Mouse (Mus musculus): ENCODE results near the gene Olfr373.
"Not testable (repeated sequence)": the region's sequence is repeated elsewhere in the genome, so short reads cannot be mapped to it uniquely, and the experiment has no call there.

The Olfr373 gene

DNA sequence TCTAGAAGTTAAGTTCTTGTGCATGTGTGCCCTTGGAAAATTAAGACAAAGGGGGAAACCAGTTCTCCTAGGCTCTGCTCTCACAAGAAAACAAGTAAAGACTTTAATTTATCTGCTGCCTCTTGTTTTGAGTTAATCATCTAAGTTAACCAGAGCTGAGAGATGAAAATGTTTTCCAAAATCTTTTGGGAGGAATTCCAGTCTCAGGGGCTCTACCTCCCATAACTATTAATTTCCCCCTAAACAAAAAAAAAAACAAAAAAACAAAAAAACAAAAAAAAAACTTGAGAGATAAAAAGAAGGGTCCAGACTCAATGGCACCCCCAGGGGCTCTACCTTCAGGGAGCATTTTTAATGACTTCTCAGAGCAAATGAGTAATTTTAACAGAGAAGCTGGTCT is at the start of gene Olfr373:
Gene Olfr373, plus strand, starts transcription at position 301 of the 400 bp plus-strand sequence.
- in situ Hi-C loops (cut with MboI, MseI), result not testable (repeated sequence)

DNA sequence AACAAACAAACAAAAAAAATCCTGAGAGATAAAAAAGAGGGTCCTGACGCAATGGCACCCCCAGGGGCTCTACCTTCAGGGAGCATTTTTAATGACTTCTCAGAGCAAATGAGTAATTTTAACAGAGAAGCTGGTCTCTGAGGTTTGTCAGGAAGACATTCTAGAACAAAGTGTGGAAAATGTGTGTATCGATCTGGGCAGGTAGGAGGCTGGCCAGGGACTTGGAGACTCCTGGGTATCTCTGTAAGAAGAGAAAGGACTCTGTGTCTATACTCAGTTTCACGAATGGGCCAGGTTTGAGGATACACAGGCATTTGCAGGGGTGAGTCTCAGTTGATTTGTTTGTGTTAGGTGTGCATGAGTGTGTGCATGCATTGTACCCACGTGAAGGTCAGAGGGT is 42.1 kb upstream of the Olfr373 start, which contains the start of gene Olfr372:
Gene Olfr372, plus strand, starts transcription at position 301 of the 400 bp plus-strand sequence.
- in situ Hi-C loops (cut with MboI, MseI), result not testable (repeated sequence)

DNA sequence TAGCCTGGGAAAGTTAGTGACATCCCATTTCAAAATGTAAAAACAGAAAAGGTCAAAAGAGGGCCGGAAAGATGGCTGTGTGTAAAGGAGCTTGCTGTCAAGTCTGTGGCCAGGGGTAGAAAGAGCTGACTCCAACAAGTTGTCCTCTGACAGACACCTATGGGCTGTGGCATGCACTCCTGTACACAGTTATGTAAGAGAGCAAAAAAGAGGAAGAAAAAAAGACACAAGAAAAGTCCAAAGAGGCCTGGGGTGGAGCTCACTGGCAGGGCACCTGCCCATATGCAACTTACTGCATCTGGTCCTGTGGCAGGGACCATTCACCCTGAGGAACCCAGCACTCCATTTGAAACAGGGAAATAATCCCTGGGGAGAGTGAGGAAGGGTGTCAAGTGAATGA is 40.5 kb upstream of the Olfr373 start:
- in situ Hi-C loops (cut with MboI, MseI), result no loop called here

DNA sequence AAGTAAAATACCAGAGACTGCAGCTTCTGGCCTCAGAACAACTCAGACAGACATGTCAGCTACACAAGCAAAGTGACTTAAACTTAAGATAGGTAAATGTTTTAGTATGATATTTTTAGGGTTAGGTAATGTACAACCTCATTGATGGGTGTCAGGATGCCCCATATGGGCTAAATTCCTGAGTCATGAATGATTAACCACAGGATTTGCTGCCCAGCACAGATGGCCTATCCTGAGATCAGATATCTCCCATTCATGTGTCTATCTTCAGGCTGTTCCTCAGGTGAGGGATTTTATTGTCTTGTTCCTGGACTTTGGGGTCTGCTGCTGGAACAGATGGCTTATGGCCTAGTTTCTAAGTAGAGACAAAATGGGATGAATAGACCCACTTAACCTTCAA is 28.3 kb upstream of the Olfr373 start:
- in situ Hi-C loops (cut with MboI, MseI), result loop anchor here (5.0 kb wide), 1 partner anchor 43 kb away; no protein-coding TSS in a partner anchor

DNA sequence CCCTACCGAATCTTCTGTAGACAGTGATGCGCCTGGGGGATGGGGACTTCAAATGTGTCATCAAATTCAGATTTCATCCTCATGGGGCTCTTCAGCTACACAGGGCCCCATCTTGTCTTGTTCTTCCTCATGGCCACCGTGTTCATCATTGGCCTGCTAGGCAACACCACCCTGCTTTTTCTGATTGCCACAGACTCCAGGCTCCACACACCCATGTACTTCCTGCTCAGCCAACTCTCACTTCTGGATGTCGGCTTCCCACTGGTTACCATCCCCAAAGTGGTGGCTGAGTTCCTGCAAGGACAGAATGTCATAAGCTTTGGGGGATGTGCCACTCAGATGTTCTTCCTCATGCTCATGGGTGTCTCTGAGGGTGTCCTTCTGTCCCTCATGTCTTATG is 25.3 kb upstream of the Olfr373 start:
- in situ Hi-C loops (cut with MboI, MseI), result loop anchor here (5.0 kb wide), 1 partner anchor 40 kb away; no protein-coding TSS in a partner anchor

DNA sequence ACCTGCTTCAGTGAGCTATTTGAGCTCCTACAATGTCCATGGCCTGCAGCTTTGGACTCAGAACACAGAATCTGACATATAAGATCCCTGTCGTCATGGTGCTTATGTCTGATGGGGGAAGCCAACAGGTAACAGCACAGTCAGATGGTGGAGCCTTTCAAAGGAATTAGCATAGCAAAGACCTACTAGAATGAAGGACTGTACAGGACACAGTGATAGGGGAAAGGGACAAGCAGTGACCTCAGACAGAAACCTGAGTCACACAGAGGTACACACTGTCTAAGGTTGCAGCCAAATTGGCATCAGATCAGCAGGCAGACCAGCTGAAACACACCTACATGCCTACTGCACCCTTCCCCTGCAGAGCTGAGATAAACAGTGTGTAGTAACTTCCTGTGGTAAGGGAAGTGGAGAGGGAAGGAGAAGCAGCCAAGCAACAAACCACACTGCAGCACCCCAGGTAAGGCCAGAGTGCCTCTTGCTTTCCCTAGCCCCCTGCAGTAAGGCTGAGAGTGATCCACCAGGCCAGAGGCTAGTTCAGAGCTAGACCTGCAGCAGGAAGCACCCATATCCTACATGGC is 16.1 kb upstream of the Olfr373 start:
- in situ Hi-C loops (cut with MboI, MseI), result loop anchor here (5.0 kb wide), 1 partner anchor 50 kb away; no protein-coding TSS in a partner anchor

DNA sequence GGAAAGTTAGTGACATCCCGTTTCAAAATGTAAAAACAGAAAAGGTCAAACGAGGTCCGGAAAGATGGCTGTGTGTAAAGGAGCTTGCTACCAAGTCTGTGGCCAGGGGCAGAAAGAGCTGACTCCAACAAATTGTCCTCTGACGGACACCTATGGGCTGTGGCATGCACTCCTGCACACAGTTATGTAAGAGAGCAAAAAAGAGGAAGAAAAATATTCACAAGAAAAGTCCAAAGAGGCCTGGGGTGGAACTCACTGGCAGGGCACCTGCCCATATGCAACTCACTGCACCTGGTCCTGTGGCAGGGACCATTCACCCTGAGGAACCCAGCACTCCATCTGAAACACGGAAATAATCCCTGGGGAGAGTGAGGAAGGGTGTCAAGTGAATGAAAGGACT is 1.8 kb downstream of the Olfr373 start:
- in situ Hi-C loops (cut with MboI, MseI), result no loop called here

DNA sequence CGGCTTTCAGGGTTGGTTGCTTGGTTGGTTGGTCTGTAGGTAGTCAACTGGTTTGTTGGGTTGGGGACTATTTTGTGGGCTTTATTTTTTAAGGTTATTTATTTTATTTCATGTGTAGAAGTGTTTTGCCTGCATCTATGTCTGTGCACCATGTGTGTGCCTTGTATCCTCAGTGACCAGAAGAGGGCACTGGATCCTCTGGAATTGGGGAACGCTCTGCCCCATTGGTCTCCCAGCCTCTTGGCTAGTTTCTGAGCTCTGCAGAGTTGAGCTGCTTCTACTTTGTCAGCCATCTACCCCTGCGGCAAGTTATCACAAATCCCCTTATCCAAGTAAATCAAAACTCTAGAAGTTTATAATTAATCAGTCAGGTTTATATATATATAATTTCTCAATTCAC is 4.6 kb downstream of the Olfr373 start:
- in situ Hi-C loops (cut with MboI, MseI), result not testable (repeated sequence)

DNA sequence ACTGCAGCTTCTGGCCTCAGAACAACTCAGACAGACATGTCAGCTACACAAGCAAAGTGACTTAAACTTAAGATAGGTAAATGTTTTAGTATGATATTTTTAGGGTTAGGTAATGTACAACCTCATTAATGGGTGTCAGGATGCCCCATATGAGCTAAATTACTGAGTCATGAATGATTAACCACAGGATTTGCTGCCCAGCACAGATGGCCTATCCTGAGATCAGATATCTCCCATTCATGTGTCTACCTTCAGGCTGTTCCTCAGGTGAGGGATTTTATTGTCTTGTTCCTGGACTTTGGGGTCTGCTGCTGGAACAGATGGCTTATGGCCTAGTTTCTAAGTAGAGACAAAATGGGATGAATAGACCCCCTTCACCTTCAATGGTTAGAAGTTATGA is 13.7 kb downstream of the Olfr373 start:
- in situ Hi-C loops (cut with MboI, MseI), result loop anchor here (5.0 kb wide), 1 partner anchor 39 kb away; no protein-coding TSS in a partner anchor

DNA sequence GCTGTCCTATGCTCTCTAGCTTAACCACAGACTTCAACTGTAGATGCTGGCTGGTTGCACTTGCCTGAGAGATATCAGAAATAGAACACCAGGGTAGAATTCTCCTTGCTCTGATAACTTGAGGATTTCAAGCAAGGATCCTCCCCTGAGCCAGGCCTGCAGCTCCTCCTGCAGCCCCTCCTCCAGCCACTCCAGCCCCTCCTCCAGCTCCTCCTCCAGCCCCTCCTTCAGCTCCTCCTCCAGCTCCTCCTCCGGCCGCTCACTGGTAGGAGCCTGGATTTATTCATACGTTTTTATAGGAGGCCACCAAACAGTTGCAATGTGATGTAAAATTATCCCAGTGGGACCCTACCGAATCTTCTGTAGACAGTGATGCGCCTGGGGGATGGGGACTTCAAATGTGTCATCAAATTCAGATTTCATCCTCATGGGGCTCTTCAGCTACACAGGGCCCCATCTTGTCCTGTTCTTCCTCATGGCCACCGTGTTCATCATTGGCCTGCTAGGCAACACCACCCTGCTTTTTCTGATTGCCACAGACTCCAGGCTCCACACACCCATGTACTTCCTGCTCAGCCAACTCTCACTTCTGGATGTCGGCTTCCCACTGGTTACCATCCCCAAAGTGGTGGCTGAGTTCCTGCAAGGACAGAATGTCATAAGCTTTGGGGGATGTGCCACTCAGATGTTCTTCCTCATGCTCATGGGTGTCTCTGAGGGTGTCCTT is 16.6 kb downstream of the Olfr373 start:
- in situ Hi-C loops (cut with MboI, MseI), result loop anchor here (5.0 kb wide), 1 partner anchor 42 kb away; no protein-coding TSS in a partner anchor

DNA sequence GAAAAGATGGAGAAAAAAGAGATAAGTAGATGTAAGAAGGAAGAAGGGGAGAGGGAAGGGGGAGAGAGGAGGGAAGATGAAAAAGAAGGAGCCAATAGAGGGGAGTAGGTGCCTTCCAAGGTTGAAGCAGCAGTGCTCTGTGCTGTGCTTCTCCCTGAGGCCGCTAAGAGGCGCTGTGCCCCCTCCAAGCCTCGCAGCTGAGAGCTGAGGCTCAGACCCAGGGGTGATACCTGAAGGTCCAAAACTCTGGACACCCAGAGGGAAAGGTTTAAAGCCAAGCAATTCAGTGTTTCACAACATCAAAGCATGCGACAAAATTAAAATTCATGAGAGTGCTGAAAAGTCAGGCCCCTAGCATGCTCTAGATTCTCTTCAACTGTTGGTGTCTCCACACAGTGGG is 22.2 kb downstream of the Olfr373 start:
- in situ Hi-C loops (cut with MboI, MseI), result no loop called here

DNA sequence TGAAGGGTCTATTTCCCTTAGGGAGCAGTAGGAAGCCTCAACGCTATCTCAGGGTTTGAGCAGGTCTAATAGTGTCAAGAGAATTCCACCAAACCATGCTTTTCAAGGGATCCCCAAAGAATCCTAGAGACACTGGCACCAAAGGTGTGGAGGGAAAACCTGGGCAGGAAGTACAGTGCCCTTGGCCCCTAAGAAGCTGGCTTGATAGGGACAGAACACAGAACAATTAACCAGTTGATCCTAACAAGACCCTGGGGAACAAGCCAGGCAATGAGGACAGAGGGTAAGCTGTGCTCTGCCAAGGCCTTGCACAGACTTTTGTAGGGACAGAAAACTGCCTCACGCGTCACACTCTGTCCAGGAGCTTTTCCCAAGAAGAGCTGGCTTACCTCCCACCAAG is 23.8 kb downstream of the Olfr373 start, which contains the start of gene Olfr374:
Gene Olfr374, plus strand, starts transcription at position 301 of the 400 bp plus-strand sequence.
- in situ Hi-C loops (cut with MboI, MseI), result no loop called here

DNA sequence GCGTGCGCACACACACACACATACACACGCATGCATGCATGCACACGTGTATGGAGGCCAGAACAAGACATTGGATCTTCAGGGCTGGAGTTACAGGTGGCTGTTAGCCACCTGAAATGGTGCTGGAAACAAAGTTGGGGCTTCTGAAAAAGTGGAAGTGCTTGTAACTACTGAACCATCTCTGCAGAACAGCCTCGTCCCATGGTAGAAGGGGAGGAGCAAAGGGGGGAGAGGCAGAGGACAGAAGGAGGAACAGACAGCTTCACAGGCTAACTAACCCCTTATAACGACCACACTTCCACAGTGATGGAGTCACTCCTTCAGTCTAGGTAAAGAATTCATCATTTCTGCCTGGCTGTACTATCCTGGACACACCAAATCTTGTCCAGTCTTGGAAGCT is 27.9 kb downstream of the Olfr373 start:
- in situ Hi-C loops (cut with MboI, MseI), result no loop called here

DNA sequence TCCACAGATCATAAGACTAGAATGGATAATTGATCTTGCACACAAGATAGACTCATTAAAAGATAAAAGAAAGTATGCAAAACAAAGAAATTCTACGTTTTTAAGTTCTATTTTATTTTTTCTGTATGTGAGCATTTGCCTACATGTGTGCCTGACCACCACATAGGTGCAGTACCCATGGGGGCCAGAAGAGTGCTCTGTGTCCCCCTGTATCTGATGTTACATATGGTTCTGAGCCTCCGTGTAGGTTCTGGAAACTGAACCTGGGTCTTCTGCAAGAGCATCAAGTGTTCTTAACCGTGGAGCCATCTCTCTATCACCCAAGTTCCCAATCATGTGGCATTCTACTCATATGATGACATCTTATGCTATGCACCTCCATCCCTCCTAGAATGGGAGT is 29.5 kb downstream of the Olfr373 start:
- in situ Hi-C loops (cut with MboI, MseI), result no loop called here

DNA sequence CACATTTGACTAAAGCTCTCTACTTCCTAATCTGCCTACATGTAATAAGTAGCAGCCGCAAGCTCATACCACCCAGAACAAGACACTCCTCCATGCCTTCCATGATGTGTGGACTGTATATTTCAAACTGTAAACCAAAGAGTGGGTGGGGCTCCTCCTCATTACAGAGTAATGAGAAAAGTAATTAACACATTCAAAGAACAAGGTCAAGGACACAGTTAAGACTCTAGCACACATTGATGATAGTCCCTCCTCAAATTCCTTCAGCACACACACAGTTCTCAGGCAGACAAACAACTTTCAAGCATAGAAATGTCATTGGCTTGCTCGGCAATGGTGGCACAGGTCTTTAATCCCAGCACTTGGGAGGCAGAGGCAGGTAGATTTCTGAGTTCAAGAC is 32.2 kb downstream of the Olfr373 start:
- in situ Hi-C loops (cut with MboI, MseI), result no loop called here

DNA sequence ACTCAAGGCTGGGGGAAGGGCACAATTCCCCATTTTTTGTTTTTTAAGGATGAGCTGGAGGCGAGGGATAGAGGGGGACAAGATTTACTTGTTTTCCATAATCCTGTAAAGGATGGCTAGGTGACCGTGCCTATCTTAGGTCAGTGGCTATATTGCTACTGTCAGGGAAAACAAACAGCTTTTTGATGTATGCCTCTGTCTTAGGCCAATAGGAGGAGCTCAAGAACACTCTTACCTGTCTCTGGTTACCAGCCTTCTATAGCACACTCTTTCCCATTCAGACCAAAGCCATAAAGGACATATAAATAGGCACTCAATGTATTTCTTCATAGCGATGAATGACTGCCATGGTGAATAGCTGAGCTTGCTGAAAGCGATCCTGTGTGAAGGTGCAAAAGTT is 35.6 kb downstream of the Olfr373 start:
- in situ Hi-C loops (cut with MboI, MseI), result no loop called here

DNA sequence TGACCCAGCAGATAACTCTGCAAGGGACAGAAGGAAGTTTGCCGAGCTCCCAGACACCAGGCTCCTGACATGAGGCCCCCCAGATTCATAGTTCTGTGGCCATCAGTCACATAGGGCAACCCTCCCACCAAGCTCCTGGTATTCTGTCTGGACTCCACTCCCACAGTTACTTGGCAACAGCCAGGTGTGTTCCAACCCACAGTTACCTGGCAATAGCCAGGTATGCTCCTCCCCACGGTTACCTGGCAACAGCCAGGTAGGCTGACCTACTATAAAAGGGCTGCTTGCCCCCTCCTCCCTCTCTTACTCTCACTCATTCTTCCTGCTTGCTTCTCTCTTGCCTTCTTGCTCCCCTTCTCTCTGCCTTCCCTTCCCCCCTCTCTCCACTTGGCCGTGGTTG is 38.5 kb downstream of the Olfr373 start:
- in situ Hi-C loops (cut with MboI, MseI), result not testable (repeated sequence)

DNA sequence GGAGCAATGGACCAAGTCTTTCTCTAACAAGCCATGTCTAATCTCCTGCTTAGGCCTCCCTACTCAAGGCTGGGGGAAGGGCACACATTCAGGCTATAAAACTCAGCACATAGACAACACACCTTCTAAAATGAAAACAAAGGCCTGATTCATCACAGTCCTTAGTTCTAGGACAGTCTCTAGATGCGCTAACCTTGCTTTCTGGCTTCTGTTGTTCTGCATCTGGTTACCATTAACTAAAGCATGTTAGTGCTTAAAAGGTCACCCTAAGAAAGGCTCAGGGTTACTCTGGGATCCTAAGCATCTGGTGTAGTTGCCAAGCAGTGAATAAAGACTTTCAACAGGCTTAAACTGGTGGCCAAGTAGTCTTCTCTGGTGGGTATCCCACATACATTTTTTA is 39.0 kb downstream of the Olfr373 start:
- in situ Hi-C loops (cut with MboI, MseI), result no loop called here

DNA sequence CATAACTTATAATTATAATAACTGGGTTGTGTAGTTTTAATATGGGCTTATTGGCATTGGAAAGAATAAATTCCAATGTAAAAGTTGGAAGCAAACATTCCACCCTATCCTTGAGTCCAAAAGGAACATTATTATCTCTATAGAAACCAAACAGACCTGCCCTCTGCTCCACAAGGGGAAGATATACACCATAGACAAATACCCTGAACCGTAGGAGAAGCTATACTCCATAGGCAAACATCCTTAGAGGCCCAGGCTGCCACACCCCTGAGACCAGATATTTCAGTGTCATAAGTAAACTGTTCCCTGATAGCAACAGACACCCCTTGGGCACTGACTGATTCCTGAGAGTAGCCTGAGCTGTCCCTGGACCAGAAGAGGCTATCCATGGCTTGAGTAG is 44.9 kb downstream of the Olfr373 start:
- in situ Hi-C loops (cut with MboI, MseI), result no loop called here

DNA sequence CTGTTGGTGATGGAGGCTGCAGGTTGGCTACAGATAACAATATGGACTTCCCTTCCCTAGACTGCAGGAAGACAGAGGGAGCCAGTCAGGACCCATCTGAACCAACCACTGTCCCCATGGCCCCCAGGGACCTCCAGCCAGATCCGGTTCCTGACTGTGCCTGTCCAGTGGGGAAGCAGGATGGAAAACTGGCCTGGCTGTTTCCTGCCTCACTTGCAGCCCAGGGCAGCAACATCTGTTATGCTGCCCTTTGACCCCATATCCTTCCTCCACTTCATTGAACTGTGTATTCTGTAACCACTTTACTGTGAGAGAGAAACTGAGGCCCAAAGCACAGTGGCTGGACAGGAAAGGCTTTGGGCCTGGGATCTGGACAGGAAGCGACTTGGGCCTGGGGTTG is 48.3 kb downstream of the Olfr373 start:
- in situ Hi-C loops (cut with MboI, MseI), result no loop called here

DNA sequence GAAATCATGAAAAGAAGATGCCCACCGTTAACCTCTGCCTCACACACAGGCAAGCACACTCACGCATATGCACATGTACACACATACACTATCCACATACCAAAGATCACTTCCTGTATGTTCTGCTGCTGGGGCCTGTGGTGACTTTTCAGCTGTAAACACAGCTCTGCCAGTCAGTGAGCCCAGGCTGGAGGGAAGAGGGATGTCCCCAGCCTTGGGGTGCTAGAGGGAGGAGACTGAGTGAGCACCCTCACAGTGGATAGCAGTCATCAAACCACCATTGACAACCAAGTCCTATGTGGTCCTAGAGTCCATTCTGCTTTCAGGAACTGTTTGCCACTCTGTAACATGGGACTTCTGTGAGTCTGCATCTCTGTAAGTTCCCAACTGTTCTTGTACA is 48.9 kb downstream of the Olfr373 start:
- in situ Hi-C loops (cut with MboI, MseI), result no loop called here

DNA sequence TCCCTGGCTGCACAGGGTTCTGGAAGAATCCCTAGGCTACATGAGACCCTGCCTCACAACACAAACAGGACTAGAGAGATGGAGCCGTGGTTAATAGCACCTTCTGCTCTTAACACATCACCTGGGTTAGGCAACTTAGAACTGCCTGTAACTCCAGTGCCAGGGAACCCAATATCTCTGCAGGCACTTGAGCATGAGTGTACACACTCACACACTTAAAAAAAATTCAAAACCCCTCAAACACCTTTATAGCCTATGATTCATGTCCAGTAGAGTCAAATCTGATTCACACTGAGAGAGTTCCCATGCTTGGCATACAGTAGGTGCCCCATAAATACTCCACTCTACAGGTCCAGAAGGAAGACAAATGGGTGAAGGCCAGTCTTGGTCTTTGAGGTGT is 49.4 kb downstream of the Olfr373 start:
- in situ Hi-C loops (cut with MboI, MseI), result no loop called here

DNA sequence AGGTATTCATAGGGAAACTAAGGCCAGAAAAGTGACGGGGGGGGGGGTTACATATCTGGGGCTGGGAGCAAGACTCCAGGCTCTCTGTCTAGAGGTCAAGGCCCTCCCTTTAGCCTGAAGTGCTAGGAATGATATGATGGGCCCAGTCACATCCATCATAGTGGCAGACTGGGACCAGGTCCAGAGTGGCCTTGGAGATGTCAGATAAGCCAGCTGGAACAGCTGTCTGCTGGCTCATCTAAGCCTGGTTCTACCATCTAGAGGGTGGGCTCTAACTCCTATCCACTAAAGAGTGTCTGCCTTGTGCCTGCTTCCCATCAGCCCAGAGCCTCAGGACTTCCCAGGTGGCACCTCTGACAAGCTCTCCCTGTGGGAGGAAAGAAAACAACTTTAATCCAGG is 49.9 kb downstream of the Olfr373 start:
- in situ Hi-C loops (cut with MboI, MseI), result no loop called here
